Mouse (Mus musculus): ENCODE results near the gene Lrg1. TPM values are rescaled to one million over a fixed set of nuclear protein-coding genes. Genes with fewer than 3 reads are reported as not detected.

Gene Lrg1
- total and polyA plus RNA-seq, 3 experiments = not detected

DNA sequence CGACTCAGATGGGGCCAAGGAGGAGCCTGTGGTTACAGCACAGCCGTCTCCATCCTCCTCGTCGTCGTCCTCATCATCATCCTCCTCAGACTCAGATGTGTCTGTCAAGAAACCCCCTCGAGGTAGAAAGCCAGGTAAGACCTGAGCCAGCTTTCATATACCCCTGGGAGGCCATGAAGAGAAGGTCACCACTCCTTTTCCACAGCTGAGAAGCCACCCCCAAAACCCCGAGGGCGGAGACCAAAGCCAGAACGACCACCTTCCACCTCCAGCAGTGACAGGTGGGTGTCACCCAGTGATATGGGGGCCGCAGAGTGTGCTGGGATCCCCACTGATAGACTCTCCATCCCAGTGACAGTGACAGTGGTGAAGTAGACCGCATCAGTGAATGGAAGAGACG lies 24.9 kb downstream of the Lrg1 start:
- no peak overlapping the region for H3K27ac ChIP-seq (ENCODE audit: insufficient read depth, low read depth)
- no peaks in the 10 kb centered on the region for H3K27me3 ChIP-seq (replicated peaks)
- no peak overlapping the region for H3K4me3 ChIP-seq (replicated peaks in 1 of 3; ENCODE audit: low read depth in 2 of 3, low read length in 2 of 3, poor library complexity in 1 of 3)
- TF ChIP-seq ZNF384 (IDR thresholded peaks at IDR 0.05; ENCODE audit: low read depth, low read length) = no peak
- no peak for TF ChIP-seq TCF12 (IDR thresholded peaks at IDR 0.05; ENCODE audit: low read depth, low read length)
- TF ChIP-seq POLR2AphosphoS2 (IDR thresholded peaks at IDR 0.05; ENCODE audit: low read depth, low read length) = no peak
- TF ChIP-seq PAX5 (IDR thresholded peaks at IDR 0.05; ENCODE audit: low read length) = no peak
- no peak for TF ChIP-seq IRF4 (IDR thresholded peaks at IDR 0.05; ENCODE audit: low read depth, low read length)
- no peak for TF ChIP-seq MXI1 (IDR thresholded peaks at IDR 0.05; ENCODE audit: low read depth, low read length)
- TF ChIP-seq ETS1 (conservative IDR thresholded peaks at IDR 0.05; ENCODE audit: low read depth, low read length) = no peak
- no peak for TF ChIP-seq ZMIZ1 (IDR thresholded peaks at IDR 0.05; ENCODE audit: low read depth, low read length)
- no peak for TF ChIP-seq ZC3H11A (IDR thresholded peaks at IDR 0.05; ENCODE audit: low read depth, low read length)
- in situ Hi-C loops (cut with MboI; ENCODE audit: low pct_ligation_motif_present, low pct_unique_long_range_greater_than_20kb, low sequenced_read_pairs) = no loop called here
- peaks cover 82 to 88% of the 10 kb centered on the region in 2 experiments for H3K36me3 ChIP-seq (replicated peaks in 1 of 2; ENCODE audit: control insufficient read depth in 1 of 2, insufficient read depth in 1 of 2, low read length in 1 of 2)
- H3K79me2 ChIP-seq (replicated peaks; ENCODE audit: control insufficient read depth, extremely low read depth, insufficient read depth, poor library complexity, severe bottlenecking) = no peaks in the 10 kb centered on the region
- no peaks in the 10 kb centered on the region for H3K4me1 ChIP-seq (ENCODE audit: control insufficient read depth in 1 of 2, insufficient read depth in 2 of 2)
- DNase-seq (ENCODE audit: extremely low read depth) = no peak
- no peak overlapping the region for H3K9ac ChIP-seq (ENCODE audit: insufficient read depth, low read depth)
- H3K9me3 ChIP-seq (replicated peaks; ENCODE audit: low read length) = no peaks in the 10 kb centered on the region
- no peak overlapping the region for H3K4me2 ChIP-seq (ENCODE audit: insufficient read depth, low read depth, poor library complexity, severe bottlenecking)
- dilution Hi-C loops (cut with MboI; ENCODE audit: extremely low pct_ligation_motif_present, extremely low pct_unique_long_range_greater_than_20kb, low sequenced_read_pairs) = no loop called here

DNA sequence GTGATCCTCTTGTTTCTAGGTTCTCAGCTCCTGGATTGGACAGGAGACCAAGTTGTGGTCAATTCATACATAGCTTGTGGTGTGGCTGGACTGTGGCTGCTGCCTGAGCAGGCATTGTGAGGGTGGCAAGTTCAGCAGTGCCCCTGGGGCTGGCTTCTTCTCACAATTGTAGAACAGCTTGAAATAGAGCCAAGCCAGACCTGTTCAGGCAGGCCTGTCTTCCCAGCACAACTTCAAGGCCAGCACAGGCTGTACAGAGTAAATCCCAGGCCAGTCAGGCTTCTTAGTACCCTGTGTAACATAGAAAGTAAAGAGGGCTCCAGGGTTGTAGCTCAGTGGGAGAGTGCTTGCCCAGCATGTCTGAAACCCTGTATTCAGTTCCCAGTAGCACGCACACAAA lies 29.0 kb downstream of the Lrg1 start:
- Histone ChIP-seq H3K4me2 (ENCODE audit: insufficient read depth, low read depth, poor library complexity, severe bottlenecking) (no peak overlapping the region), H3K79me2 (replicated peaks; ENCODE audit: control insufficient read depth, extremely low read depth, insufficient read depth, poor library complexity, severe bottlenecking) (no peaks in the 10 kb centered on the region), H3K27ac (ENCODE audit: insufficient read depth, low read depth) (no peak overlapping the region), H3K4me3 (replicated peaks in 1 of 3; ENCODE audit: low read depth in 2 of 3, low read length in 2 of 3, poor library complexity in 1 of 3) (no peak overlapping the region), H3K36me3 (replicated peaks in 1 of 2; ENCODE audit: control insufficient read depth in 1 of 2, insufficient read depth in 1 of 2, low read length in 1 of 2) (peaks cover 56 to 83% of the 10 kb centered on the region in 2 experiments), H3K9ac (ENCODE audit: insufficient read depth, low read depth) (no peak overlapping the region), H3K27me3 (replicated peaks) (no peaks in the 10 kb centered on the region), H3K9me3 (replicated peaks; ENCODE audit: low read length) (no peaks in the 10 kb centered on the region), H3K4me1 (ENCODE audit: control insufficient read depth in 1 of 2, insufficient read depth in 2 of 2) (no peaks in the 10 kb centered on the region)
- TF ChIP-seq MAX (IDR thresholded peaks at IDR 0.05; ENCODE audit: low read length) (no peak), NRF1 (IDR thresholded peaks at IDR 0.05; ENCODE audit: low read depth, low read length) (no peak), TBP (conservative IDR thresholded peaks at IDR 0.05; ENCODE audit: low read depth, low read length) (no peak), IRF4 (IDR thresholded peaks at IDR 0.05; ENCODE audit: low read depth, low read length) (no peak), CTCF (conservative IDR thresholded peaks at IDR 0.05 in 1 of 2, IDR thresholded peaks at IDR 0.05 in 1 of 2; ENCODE audit: low read depth in 2 of 2, low read length in 2 of 2) (no peak), ZMIZ1 (IDR thresholded peaks at IDR 0.05; ENCODE audit: low read depth, low read length) (no peak), TCF12 (IDR thresholded peaks at IDR 0.05; ENCODE audit: low read depth, low read length) (no peak), UBTF (IDR thresholded peaks at IDR 0.05; ENCODE audit: low read depth, low read length) (no peak)
- dilution Hi-C loops (cut with MboI; ENCODE audit: extremely low pct_ligation_motif_present, extremely low pct_unique_long_range_greater_than_20kb, low sequenced_read_pairs) = no loop called here
- no peak for DNase-seq (ENCODE audit: extremely low read depth)
- in situ Hi-C loops (cut with MboI; ENCODE audit: low pct_ligation_motif_present, low pct_unique_long_range_greater_than_20kb, low sequenced_read_pairs) = no loop called here

- no peaks in the 10 kb centered on the region for H3K4me1 ChIP-seq (ENCODE audit: control insufficient read depth in 1 of 2, insufficient read depth in 2 of 2)
- no peak overlapping the region for H3K4me2 ChIP-seq (ENCODE audit: insufficient read depth, low read depth, poor library complexity, severe bottlenecking)
- no peak overlapping the region for H3K9ac ChIP-seq (ENCODE audit: insufficient read depth, low read depth)
- dilution Hi-C loops (cut with MboI; ENCODE audit: extremely low pct_ligation_motif_present, extremely low pct_unique_long_range_greater_than_20kb, low sequenced_read_pairs) (no loop called here), in situ Hi-C loops (cut with MboI; ENCODE audit: low pct_ligation_motif_present, low pct_unique_long_range_greater_than_20kb, low sequenced_read_pairs) (no loop called here)
- H3K4me3 ChIP-seq (replicated peaks in 1 of 3; ENCODE audit: low read depth in 2 of 3, low read length in 2 of 3, poor library complexity in 1 of 3) = no peak overlapping the region
- H3K27ac ChIP-seq (ENCODE audit: insufficient read depth, low read depth) = no peak overlapping the region
- no peak for DNase-seq (ENCODE audit: extremely low read depth)
- H3K9me3 ChIP-seq (replicated peaks; ENCODE audit: low read length) = no peaks in the 10 kb centered on the region
- TF ChIP-seq HCFC1 (IDR thresholded peaks at IDR 0.05; ENCODE audit: low read depth, low read length) (no peak), UBTF (IDR thresholded peaks at IDR 0.05; ENCODE audit: low read depth, low read length) (no peak), MYC (IDR thresholded peaks at IDR 0.05; ENCODE audit: low read depth, low read length) (no peak), POLR2AphosphoS2 (IDR thresholded peaks at IDR 0.05; ENCODE audit: low read depth, low read length) (no peak), MXI1 (IDR thresholded peaks at IDR 0.05; ENCODE audit: low read depth, low read length) (no peak), ZNF384 (IDR thresholded peaks at IDR 0.05; ENCODE audit: low read depth, low read length) (peak; percentile 96)
- no peaks in the 10 kb centered on the region for H3K27me3 ChIP-seq (replicated peaks)
- H3K36me3 ChIP-seq (replicated peaks in 1 of 2; ENCODE audit: control insufficient read depth in 1 of 2, insufficient read depth in 1 of 2, low read length in 1 of 2) = peaks cover 53 to 83% of the 10 kb centered on the region in 2 experiments
- H3K79me2 ChIP-seq (replicated peaks; ENCODE audit: control insufficient read depth, extremely low read depth, insufficient read depth, poor library complexity, severe bottlenecking) = no peaks in the 10 kb centered on the region
Observed at GRCm38 (mm10) chr17:56092312-56092711, 29.5 kb downstream of the Lrg1 start.

Measured in CH12.LX (cell line).